Mouse (Mus musculus) liver, postnatal 0 days (tissue): Measurements from ENCODE around the gene Thbd.

ENCODE experiments used
- CTCF ChIP-seq: sonication (generic); IDR thresholded peaks from 2 replicates; pipeline ENCODE4 v1.5.1; 2016; ENCODE audit warnings: antibody characterized with exemption, low read depth
- EP300 ChIP-seq: IDR thresholded peaks from 2 replicates; pipeline ENCODE4 v1.6.1; 2016; ENCODE audit warnings: antibody characterized with exemption, low read depth, mild to moderate bottlenecking

GRCm38 (mm10) chr2:148443249-148443958, 35.4 kb upstream of the Thbd start, which contains the start of gene Cd93:
- TF ChIP-seq CTCF = no peak
- no peak for TF ChIP-seq EP300
